Mouse (Mus musculus) embryo, embryonic 10 days (tissue): ENCODE results near the gene Fnbp4.

Experiments used
- DNase-seq: peaks from one replicate; pipeline ENCODE4 v3.0.0-alpha.2; 2015; ENCODE audit warnings: low spot score

The Fnbp4 gene

DNA sequence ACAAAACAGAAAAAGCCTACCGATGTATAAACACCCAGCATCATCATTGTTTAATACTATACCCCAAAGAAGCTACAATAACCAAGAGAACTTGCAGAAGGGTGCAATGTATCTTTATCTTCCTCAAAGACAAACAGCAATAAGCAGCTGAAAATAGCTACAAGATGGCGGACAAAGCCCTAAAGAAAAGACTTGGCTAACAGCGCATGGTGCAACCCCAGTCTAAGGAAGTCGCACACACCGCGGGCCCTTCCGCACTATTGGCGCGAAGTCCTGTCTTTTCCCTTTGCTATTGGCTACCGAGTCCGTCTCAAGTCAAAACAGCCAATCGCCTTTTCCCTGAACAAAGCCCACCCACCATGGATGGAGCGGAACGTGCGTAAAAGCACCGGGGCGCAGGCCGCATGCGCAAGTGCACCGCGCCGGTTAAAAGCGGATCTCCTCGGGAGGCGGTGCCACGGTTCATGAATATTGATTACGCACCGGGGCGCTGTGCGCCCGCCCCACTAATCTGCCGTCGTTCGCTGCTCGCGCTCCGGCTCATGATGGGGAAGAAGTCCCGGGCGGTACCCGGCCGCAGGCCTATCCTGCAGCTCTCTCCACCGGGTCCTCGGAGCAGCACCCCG lies at the start of gene Fnbp4:
Fnbp4 (plus strand) TSS at position 318 of the 626 bp plus-strand sequence.
- peak; percentile 100 for DNase-seq

DNA sequence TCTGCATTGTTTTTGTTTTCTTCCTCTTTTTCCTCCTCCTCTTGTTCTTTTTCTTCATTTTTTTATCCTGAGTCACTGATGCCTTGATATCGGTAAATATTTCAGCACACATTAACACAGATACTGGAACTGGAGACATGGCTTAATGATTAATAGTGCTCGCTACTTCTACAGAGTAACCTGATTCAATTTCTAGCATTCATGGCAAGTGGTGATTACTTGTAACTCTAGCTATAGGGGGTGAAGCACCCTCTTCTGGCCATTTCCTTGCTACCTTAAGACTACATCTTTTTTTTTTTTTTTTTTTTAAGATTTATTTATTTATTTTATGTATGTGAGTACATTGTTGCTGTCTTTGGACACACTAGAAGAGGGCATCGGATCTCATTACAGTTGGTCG lies 44.2 kb upstream of the Fnbp4 start:
- DNase-seq, result no peak

DNA sequence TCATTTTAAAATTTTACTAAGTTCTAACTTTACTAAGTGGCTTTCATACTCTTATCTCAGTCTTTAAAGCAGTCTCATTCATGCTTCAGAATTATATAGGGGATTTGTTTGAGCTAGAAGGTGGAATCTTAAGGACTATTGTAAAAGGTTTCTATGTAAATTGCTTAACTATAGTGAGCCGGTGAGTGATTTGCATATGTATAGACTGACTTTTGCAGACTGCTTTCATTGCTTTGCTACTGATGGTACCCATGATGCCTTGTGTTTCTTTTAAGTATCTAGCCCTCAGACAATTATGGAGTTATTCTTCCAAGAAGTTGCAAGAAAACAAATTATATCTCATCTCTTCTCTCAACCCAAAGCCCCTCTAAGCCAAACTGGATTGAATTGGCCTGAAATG lies 36.6 kb upstream of the Fnbp4 start:
- no peak for DNase-seq

DNA sequence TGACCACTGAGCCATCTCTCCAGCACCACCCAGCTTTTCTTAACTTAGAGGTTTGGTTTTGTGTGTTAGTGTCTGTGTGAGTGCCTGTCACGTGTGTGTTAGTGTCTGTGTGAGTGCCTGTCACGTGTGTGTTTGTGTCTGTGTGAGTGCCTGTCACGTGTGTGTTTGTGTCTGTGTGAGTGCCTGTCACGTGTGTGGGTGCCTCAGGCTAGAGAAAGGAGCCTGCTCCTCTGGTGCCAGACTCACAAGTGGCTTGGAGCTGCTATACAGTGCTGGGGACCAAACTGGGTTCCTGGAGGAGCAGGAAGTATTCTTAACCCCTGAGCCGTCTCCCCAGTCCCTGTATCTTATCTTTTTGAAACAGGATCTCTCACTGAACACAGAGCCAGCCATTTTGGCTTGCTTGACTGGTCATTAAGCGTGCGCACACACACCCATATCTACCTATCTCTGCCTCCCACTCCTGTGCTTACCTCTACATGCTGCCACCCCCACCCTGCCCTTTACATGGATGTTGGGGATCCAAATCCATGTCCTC lies 29.5 kb upstream of the Fnbp4 start:
- no peak for DNase-seq

DNA sequence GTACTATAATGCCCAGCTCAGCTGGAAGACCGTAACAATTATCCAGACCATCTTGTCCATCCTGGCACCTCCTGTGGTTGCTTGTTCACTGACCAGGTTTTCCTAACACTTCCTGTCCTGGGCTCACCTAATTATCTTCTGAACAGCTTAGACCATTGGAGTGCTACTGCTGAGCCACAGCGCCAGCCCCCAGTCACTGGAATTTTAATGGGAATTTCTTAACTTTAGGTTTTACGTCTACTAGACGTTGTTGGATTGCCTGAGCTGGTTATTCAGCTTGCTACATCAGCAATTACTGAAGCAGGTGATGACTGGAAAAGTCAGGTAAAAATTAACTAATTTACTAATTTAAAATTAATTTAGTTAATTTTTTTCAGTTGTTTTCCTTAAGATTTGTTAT lies 27.8 kb upstream of the Fnbp4 start:
- no peak for DNase-seq

DNA sequence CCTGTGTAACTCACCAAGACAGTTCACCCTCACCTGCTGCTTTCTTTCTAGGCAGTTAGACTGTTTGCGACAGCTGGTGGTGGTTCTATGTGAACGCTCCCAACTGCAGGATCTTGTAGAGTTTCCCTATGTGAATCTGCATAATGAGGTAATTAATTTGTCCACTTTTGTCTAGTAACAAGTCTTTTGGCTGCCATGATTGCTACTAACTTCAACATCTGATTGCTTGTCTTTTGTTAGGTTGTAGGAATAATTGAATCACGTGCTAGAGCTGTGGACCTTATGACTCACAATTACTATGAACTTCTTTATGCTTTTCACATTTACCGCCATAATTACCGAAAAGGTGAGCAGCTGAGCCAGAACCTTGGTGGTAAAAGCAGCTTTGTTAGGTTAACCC lies 27.2 kb upstream of the Fnbp4 start:
- no peak for DNase-seq

DNA sequence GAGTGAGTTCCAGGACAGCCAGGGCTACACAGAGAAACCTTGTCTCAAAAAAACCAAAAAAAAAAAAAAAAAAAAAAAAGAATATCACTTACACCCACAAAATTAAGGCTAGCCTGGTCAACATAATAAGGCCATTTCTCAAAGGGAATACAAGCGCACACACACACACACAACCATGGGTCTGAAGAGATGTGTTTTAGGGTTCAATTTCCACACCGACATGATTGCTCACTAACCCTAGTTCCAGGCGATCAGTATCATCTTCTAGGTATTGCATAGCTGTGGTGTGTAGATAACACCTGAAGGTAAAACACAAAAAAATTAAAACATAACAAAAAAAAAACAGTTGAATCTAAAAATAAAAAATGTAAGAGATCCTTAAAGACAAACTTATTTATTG lies 18.4 kb upstream of the Fnbp4 start:
- no peak for DNase-seq

DNA sequence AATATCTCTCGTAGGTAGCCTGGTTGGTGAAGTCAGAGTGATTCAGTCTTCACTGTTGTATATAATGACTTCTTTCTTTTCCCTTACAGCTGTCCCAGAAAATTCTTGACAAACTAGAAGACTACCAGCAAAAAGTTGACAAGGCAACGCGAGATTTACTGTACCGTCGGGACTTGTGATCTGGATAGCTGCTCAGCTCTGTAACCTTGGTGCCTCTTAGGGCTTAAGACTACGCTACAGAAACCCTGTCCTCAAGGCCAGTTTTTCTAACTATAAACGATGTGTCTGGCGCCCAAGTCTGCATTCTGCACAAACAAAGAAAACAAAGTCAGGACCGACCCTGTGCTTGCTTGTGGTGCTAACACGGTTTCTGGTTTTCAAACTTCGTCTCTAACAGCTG lies 9.8 kb upstream of the Fnbp4 start:
- no peak for DNase-seq

DNA sequence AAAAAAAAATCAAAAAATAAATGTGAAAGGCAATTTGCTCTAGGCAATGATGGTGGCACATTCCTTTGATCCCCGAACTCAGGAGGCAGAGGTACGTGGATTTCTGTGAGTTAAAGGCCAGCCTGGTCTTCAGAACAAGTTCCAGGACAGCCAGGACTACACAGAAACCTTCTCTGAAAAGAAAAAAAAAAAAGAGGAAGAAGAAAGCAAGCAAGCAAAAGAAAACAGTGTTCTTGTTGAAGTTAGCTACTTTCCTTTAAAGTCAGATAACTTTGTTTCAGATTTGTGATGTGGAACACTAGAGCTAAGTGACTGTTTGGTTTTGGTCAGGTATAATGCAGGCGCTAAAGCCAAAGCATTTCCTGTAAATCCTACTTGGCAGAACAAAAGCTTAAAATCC lies 6.4 kb upstream of the Fnbp4 start:
- no peak for DNase-seq

DNA sequence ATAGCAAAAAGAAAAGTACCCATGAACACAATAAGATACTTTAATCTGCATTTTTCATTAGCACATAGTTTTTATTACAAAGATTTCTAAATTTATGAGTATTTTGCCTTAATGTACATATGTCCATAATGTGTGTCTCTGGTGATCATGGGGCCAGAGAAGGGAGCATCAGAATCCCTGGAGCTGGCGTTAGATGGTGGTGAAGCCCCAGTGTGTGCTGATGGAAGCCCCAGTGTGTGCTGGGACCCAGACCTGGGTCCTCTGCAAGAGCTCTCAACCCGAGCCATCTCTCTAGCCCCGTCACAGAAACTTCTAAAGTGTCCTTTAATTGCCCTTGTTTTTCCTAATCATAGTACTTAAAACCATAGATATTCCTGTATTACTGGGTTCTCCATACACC lies 5.8 kb upstream of the Fnbp4 start:
- no peak for DNase-seq

DNA sequence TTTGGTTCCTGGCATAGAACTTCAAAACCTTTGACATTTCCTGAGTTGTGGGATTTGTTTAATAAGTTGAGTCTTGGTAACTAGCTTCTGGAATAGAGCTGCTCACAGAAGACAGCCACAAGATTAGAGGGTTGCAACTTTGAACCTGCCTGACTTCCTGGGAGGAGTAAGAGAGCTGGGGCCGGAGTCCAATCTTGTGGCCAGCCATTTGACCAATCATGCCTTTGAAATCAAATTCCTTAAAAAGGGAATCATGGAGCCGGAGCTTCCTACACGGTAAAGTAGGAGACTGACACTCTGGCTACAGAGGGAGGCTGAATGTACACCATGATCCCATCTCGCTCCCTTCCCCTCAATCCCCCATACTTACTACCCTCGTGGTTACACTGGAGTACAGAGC lies 5.2 kb upstream of the Fnbp4 start:
- no peak for DNase-seq

DNA sequence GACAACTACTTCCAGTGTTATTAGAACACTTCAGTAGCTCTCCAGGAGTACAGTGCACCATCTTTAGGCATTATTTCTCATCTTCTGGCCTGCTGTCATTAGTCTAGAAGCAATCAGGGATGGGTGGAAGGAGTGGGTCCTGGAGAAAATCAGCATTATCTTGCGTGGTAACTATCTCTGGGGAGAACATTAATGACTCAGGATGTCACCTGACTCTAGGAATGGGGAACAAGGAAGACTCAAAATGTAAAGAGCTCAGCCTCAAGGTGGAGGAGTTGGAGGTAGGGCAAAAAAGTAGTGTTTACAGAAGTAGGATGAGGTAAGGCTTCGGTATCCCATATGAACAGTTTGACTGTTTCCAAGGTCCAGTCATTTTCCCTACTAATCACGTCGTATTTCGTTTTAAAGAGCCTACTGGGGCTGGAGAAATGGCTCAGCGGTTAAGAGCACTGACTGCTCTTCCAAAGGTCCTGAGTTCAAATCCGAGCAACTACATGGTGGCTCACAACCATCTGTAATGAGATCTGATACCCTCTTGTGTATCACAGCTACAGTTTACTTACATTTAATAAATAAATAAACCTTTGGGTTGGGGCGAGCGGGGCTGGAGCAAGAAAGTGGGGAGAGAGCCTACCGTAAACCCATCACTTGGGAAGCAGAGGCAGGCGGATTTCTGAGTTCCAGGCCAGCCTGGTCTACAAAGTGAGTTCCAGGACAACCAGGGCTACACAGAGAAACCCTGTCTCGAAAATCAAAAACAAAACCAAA lies 701 bp upstream of the Fnbp4 start:
- DNase-seq, result no peak

DNA sequence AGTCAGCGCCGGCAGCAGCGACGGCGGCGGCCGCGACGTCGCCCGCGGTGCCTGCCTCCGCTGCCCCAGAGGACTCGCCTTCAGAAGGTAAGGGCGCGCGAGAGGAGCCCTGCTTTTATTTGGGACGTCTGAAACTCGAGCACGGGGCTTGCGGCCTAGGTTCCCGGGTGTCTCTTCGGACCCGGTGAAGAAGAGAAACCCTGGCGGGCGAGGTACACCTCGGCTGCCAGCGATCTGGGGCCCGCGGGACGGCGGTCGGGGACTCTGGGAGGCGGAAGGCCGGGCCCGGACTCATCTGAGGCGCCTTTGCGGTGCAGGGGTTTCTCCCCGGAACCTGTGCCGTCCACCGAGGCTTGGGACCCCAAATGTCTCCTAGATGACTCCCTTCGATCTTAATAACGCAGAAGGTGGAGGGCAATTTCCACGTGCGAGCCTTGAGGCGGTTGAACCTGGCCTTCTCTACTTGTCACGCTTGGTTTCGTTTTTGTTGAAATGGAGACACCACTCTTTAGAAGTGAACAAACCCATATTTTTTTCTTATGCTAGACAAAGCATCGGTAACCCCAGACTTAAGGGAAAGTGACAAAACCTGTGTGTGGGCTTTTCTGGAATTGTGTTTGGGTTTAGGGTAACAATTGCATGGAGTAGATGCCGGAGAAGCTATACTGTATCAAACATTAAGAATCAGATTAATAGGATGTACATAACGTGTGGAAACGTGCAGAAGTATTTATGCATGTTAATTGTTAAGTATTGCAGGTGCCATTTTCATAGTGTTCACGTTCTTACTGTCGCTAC lies 769 bp downstream of the Fnbp4 start:
- DNase-seq, result peak; percentile 45

DNA sequence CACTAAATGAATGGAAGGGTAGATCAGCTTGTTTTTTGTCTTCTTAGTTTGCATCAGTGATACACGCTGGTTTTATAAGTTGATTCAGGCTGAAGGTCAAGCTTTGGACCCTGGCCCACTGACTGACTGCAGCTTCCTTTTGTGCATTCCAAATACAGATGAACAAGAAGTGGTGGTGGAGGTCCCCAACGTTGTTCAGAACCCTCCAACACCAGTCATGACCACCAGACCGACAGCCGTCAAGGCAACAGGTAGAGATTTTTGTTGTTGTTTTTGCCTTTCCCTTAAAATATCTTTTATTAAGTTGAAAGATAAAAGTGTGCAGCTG lies 1.3 kb downstream of the Fnbp4 start:
- no peak for DNase-seq

DNA sequence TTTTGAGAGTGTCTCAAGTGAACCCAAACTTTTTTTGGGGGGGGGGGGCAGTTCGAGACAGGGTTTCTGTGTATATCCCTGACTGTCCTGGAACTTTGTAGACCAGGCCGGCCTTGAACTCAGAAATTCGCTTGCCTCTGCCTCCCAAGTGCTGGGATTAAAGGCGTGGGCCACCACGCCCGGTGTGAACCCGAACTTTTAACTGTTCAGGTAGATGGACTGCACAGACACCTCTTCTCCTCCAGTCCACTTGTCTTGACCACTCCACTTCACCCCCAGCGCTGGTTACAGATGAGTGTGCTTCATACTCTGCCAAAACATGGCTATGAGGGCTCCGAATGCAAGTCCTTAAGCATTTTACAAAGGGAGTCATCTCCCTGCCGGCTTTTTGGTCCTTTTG lies 2.0 kb downstream of the Fnbp4 start:
- DNase-seq, result no peak

DNA sequence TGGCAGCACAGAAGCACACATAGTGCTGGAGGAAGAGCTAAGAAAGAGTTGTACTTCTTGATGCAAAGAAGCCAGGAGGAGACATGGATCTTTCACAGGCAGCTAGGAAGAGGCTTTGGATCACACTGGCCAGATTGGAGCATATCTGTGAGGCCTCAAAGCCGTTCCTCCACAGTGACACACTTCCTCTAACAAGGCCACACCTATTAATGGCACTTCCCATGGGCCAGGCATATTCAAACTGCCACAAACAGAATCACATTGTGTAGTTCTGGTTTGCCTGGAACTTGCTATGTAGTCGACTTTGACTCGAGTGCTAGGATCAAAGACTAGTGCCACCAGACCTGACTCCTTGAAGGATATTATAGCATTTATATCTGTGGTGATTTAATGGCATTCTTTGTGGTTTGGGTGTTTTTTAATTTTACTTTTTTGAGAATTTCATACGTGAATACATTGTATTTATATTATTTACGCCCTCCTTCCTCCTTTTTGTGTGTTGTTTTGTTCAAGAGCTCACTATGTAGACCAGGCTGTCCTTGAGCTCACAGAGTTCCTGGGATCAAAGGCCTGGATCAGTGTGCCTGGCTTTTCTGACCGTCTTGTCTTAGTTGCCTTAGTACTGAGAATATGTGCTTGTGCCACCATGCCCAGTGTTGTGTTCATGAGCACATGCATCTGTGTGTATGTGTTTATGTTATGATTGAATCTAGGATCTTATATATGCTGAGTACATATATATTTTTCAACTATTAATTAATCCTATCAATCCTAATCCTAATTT lies 4.7 kb downstream of the Fnbp4 start:
- no peak for DNase-seq

DNA sequence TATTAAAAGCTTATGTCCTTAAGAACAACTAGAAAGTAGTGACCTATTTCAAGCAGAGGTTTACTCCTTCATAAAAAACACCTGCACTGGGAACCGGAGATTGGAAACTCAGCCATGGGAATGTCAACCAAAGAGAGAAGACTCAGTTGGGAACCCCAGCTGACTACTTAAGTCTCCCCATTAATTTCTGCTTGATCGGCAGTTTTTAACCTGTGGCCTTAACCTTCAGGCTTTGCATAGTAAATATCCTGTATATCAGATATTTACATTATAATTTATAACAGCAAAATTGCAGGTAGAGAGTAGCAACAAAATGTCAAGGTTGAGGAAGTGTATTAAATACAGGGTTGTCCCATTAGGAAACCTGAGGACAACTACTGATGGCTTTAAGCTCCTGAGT lies 8.4 kb downstream of the Fnbp4 start:
- no peak for DNase-seq

DNA sequence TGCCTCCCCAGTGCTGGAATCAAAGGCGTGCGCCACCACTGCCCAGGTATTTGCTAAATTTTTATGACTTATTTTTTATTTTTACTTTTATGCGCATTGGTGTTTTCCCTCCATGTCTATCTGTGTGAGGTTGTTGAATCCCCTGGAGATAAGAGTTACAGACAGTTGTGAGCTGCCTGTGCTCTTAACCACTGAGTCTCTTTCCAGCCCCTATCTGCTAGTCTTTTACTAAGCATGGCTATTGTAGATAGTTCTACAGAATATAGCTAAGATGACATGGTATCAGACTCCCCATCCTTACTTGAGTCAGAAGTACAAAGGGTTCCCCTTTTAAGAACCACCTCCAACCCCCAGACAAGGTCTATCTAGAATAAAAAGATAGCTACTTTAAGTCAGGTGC lies 9.0 kb downstream of the Fnbp4 start:
- no peak for DNase-seq

DNA sequence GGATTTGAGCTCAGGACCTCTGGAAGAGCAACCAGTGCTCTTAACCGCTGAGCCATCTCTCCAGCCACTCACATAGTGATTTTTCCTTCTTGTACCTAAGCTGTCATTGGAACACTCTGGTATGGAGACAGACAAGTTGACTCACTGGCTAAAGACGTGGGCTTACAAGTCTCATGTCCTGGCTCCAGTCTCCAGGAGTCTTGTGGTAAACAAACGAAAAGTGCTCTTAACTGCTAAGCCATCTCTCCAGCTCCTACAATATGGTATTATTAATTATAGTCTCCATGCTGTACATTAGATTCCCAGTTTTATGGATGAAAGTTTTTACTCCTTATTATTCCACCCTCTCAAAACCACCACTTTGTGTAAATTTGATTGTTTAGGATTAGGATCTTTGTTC lies 20.0 kb downstream of the Fnbp4 start:
- DNase-seq, result no peak

DNA sequence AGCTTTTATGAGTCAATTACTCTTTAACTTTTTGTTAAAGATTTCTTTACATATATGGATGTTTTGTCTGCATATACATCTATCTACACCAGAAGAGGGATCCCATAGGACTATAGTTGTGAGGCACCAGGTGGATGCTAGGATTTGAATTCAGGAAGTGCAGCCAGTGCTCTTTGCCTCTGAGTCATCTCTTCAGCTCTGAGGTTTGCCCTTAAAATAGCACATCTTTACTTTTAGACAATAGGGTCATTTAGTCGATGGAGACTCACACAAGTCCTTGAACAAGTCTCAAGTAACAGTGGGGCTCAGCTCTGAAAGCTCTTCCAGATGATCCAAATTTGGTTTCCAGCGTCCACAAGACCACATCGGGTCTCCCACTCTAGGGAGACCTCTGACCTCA lies 36.2 kb downstream of the Fnbp4 start:
- DNase-seq, result no peak

DNA sequence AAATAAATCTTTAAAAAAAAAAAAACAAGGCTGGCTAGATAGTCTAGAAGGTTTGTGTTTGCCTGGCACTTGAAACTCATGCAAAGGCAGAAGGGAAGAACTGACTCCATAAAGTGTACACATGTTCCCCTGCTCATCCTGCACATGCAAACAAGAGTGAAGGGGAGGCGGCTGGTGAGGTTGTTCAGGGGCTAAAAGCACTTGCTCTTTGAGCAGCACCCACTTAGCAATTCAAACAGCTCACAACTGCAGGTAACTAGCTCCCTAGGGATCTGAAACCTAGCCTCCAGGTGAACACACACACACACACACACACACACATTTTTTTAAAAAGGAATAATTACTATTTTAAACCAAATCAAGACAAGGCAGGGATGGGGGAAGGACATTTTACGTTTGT lies 36.8 kb downstream of the Fnbp4 start:
- no peak for DNase-seq

DNA sequence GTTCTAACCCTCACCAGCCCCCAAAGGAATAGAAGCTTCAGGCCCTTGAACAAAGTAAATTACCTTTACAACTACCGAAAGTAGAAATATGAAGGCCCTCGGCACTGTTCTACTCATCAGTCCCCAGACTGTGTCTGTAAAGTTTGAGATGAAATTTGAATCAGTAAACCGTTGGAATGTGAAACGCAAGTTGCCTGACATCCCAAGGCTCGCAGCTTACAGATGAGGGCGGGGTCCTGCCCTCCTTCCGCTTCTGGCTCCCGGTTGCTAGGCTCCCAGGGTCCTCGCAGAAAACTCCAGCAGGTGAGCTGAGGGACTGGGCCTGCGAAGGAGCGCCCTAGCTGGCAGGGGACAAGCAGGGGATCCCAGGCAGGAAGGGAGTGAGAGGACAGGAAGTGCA lies 37.3 kb downstream of the Fnbp4 start, which contains the start of gene Agbl2:
Agbl2 (plus strand) TSS at position 270 of the 400 bp plus-strand sequence.
- DNase-seq, result peak; percentile 70
